Mouse (Mus musculus) hindbrain, postnatal 0 days (tissue): Measurements from ENCODE around the gene Cpne9. TPM values are rescaled to one million over a fixed set of nuclear protein-coding genes. Genes with fewer than 3 reads are reported as not detected.

Experiments
- ATAC-seq: fragments of 200-750 bp; cut with Nextera tagmentation; 2 replicates; pipeline ENCODE4 v1.8.0; 2017; ENCODE audit warnings: mild to moderate bottlenecking, moderate TSS enrichment, moderate library complexity
- DNase-seq: peaks from one replicate; pipeline ENCODE4 v3.0.0-alpha.2; 2015; ENCODE audit warnings: low spot score
- H3K27ac ChIP-seq: fragments of 300-500 bp; sonication (generic); 2 replicates; pipeline ENCODE4 v1.5.1; 2014; ENCODE audit warnings: mild to moderate bottlenecking
- H3K27me3 ChIP-seq: fragments of 300-500 bp; sonication (generic); 2 replicates; pipeline ENCODE4 v1.6.1; 2014; ENCODE audit warnings: low read length, mixed read lengths; ENCODE audit not compliant: insufficient read depth
- H3K36me3 ChIP-seq: fragments of 300-500 bp; sonication (generic); 2 replicates; pipeline ENCODE4 v1.6.1; 2014; ENCODE audit warnings: low read length, mixed read lengths; ENCODE audit not compliant: insufficient read depth
- H3K4me1 ChIP-seq: fragments of 300-500 bp; sonication (generic); 2 replicates; pipeline ENCODE4 v1.6.1; 2014; ENCODE audit warnings: antibody characterized with exemption, low read length, mixed read lengths; ENCODE audit not compliant: insufficient read depth
- H3K4me2 ChIP-seq: fragments of 300-500 bp; sonication (generic); 2 replicates; pipeline ENCODE4 v1.6.1; 2014; ENCODE audit warnings: low read depth, mild to moderate bottlenecking, low read length, moderate library complexity, mixed read lengths
- H3K4me3 ChIP-seq: fragments of 300-500 bp; sonication (generic); 2 replicates; pipeline ENCODE4 v1.5.1; 2014; ENCODE audit warnings: low read length
- H3K9ac ChIP-seq: fragments of 300-500 bp; sonication (generic); replicated peaks from 2 replicates; pipeline ENCODE4 v1.6.1; 2014; ENCODE audit warnings: mild to moderate bottlenecking, low read length, moderate library complexity, mixed read lengths
- H3K9me3 ChIP-seq: fragments of 300-500 bp; sonication (generic); 2 replicates; pipeline ENCODE4 v1.6.1; 2016; ENCODE audit warnings: low read length, mixed read lengths
- CTCF ChIP-seq: IDR thresholded peaks from 2 replicates; pipeline ENCODE4 v1.5.1; 2016; ENCODE audit warnings: antibody characterized with exemption, control low read depth, low read depth
- WGBS: fragments of 180-500 bp; shearing (Covaris S2); extraction: QIAGEN DNeasy Blood & Tissue Kit; methylation state at CpG from one replicate; pipeline ENCODE4 v1.1.7; 2014; 5-methylcytosine and 5-hydroxymethylcytosine counted together
- polyA plus RNA-seq: library from polyadenylated mRNA; unstranded; fragments of >200 nt; fragmentation: Nextera tagmentation; extraction: Ambion mirVana; gene quantifications from 2 replicates; pipeline ENCODE4 v1.2.1, GENCODE M21; 2015
- total RNA-seq: library from RNA; depleted of rRNA; stranded (reverse); fragments of >200 nt; gene quantifications from 2 replicates; pipeline ENCODE4 v1.2.3, GENCODE M21; 2014

Cpne9 gene
- total and polyA plus RNA-seq, 2 experiments from 2014 or later: 16.1 to 16.9 TPM

- DNase-seq (peak; percentile 82), ATAC-seq (peak; percentile 78)
- Histone ChIP-seq H3K4me3 (no peak overlapping the region), H3K27me3 (no peaks in the 10 kb centered on the region), H3K9me3 (no peaks in the 10 kb centered on the region), H3K36me3 (peaks cover 26% of the 10 kb centered on the region), H3K9ac (no peak overlapping the region), H3K27ac (peak overlapping the region; percentile 64), H3K4me2 (no peak overlapping the region), H3K4me1 (no peaks in the 10 kb centered on the region)
- TF ChIP-seq CTCF: no peak
- 55% methylated on average over 14 of the region's 14 CpGs for WGBS
Observed at GRCm38 (mm10) chr6:113333137-113333950, 51.2 kb downstream of the Cpne9 start.

- Histone ChIP-seq H3K27me3 (no peaks in the 10 kb centered on the region), H3K36me3 (peaks cover 26% of the 10 kb centered on the region), H3K4me3 (no peak overlapping the region), H3K27ac (no peak overlapping the region; the same call in 1 of the 2 replicates), H3K9me3 (no peaks in the 10 kb centered on the region), H3K4me1 (no peaks in the 10 kb centered on the region), H3K4me2 (no peak overlapping the region), H3K9ac (no peak overlapping the region)
- WGBS: 81% methylated on average over 6 of the region's 6 CpGs
- no peak for DNase-seq
- ATAC-seq: no peak
- TF ChIP-seq CTCF: no peak
Observed at GRCm38 (mm10) chr6:113334216-113334615, 52.1 kb downstream of the Cpne9 start.

- Histone ChIP-seq H3K4me3 (no peak overlapping the region), H3K4me1 (peaks cover 5% of the 10 kb centered on the region; the same call in 1 of the 2 replicates), H3K9ac (no peak overlapping the region), H3K27ac (no peak overlapping the region), H3K27me3 (no peaks in the 10 kb centered on the region), H3K4me2 (no peak overlapping the region), H3K36me3 (peaks cover 36% of the 10 kb centered on the region), H3K9me3 (no peaks in the 10 kb centered on the region)
- TF ChIP-seq CTCF: no peak
- DNase-seq: peak; percentile 29
- no peak for ATAC-seq
- WGBS: 45% methylated on average over 8 of the region's 8 CpGs
Observed at GRCm38 (mm10) chr6:113336852-113337620, 54.9 kb downstream of the Cpne9 start.

- no peak for TF ChIP-seq CTCF
- Histone ChIP-seq H3K4me2 (peak overlapping the region; percentile 81), H3K4me1 (peaks cover 14% of the 10 kb centered on the region; the same call in 1 of the 2 replicates), H3K36me3 (peaks cover 10% of the 10 kb centered on the region), H3K9ac (peak overlapping the region; percentile 40), H3K27me3 (no peaks in the 10 kb centered on the region), H3K9me3 (no peaks in the 10 kb centered on the region), H3K27ac (peak overlapping the region; percentile 56; the same call in 1 of the 2 replicates), H3K4me3 (no peak overlapping the region)
- 86% methylated on average over 6 of the region's 6 CpGs for WGBS
- DNase-seq (no peak), ATAC-seq (no peak)
Observed at GRCm38 (mm10) chr6:113341574-113341973, 59.5 kb downstream of the Cpne9 start.

- TF ChIP-seq CTCF: no peak
- 28% methylated on average over 5 of the region's 7 CpGs for WGBS
- Histone ChIP-seq H3K4me3 (peak overlapping the region; percentile 55), H3K27ac (peak overlapping the region; percentile 76; the same call in 1 of the 2 replicates), H3K36me3 (peaks cover 10% of the 10 kb centered on the region), H3K27me3 (no peaks in the 10 kb centered on the region), H3K9me3 (no peaks in the 10 kb centered on the region), H3K4me1 (peaks cover 14% of the 10 kb centered on the region; the same call in 1 of the 2 replicates), H3K9ac (peak overlapping the region; percentile 82; the same call in 1 of the 2 replicates), H3K4me2 (peak overlapping the region; percentile 81)
- ATAC-seq (peak; percentile 27), DNase-seq (peak; percentile 22)
Observed at GRCm38 (mm10) chr6:113342297-113342696, 60.2 kb downstream of the Cpne9 start.

- peaks cover 10% of the 10 kb centered on the region for H3K36me3 ChIP-seq
- peak within 1 kb of the TSS; percentile 76 for H3K27ac ChIP-seq
- peak within 1 kb of the TSS; percentile 82 for H3K9ac ChIP-seq
- no peaks in the 10 kb centered on the region for H3K9me3 ChIP-seq
- H3K27me3 ChIP-seq: no peaks in the 10 kb centered on the region
- DNase-seq: peak; percentile 76
- ATAC-seq: peak; percentile 75
- peaks cover 14% of the 10 kb centered on the region; the same call in 1 of the 2 replicates for H3K4me1 ChIP-seq
- peak within 1 kb of the TSS; percentile 81 for H3K4me2 ChIP-seq
- peak within 1 kb of the TSS; percentile 55 for H3K4me3 ChIP-seq
- WGBS: 13% methylated on average over 32 of the region's 32 CpGs
- TF ChIP-seq CTCF: no peak
Observed at GRCm38 (mm10) chr6:113343177-113344092, 61.3 kb downstream of the Cpne9 start, which contains the start of gene Camk1. Camk1 (minus strand) TSS chr6:113343984.
